Mouse (Mus musculus) mesoderm, embryonic 11.5 days (tissue): ENCODE data around the gene Prr12.

ENCODE experiments used
- DNase-seq: peaks from one replicate; pipeline ENCODE4 v3.0.0-alpha.2; 2012; ENCODE audit warnings: low read depth, low spot score

The Prr12 gene

DNA sequence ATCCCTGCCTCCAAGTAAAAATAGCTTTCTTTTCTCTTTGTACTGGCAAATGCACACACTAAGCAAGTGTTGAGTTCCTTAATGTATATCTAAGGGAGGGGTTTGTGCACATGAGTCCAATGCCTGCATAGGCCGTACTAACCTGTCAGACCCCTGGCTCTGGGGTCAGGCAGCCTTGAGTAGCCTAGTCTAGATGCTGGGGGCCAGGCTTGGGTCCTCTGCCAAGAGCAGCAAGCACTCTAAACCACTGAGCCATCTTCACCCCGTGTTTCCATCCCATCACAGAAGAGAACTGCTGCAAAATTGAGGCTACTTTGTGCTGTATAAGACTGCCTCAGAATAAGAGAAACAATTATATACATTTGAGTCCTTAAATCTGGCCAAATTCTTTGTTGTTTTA, 25.1 kb upstream of the Prr12 start:
- DNase-seq, result no peak

DNA sequence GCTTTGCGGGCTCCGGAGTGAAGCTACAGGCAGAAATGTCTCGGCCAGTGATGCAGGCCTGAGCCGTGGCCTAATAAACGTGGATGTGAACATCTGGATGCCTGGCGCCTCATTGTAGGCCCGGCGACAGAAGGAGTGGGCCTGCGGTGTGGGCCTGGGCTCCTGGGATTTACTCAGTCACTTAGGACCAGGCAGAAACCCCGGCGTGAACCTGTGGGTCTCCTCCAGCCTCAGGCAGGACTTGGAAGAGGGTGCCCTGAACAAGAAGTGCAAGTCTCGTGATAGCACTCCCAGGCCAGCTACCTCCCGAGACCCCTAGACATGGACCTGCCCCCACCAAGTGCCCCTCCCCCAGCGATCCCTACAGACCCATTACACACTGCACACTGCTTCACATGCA, 24.6 kb upstream of the Prr12 start:
- DNase-seq, result no peak

DNA sequence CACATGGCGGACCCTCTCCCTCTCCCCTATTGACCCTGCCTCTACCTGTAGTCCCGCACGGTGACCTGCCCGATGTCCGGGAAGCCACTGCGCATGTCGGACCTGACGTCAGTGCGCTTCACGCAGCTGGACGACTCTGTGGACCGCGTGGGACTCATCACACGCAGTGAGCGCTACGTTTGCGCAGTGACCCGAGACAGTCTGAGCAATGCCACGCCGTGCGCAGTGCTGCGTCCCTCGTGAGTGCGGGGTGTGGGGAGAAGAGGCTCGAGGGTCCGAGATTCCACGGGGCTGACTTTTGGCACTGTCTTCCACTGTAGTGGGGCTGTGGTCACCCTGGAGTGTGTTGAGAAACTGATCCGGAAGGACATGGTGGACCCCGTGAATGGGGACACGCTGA, 23.8 kb upstream of the Prr12 start:
- no peak for DNase-seq

DNA sequence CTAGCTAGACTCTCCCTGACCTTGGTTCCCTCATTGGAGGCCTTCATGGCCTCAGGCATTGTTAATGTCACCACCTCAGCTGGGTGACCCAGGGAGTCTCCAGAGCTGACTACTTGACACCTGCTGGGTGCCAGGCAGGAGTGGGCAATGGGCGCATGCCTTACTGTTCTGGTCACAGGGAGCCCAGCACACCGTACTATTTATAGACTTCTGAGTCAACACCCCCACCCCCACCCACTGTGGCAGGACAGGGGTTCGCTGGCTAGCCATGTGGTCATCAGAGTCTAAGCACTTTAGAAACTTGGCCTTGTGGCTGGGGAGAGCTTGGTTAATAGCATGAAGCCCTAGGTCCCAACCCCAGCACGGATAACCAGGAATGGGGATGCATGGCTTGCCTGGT, 22.7 kb upstream of the Prr12 start:
- no peak for DNase-seq

DNA sequence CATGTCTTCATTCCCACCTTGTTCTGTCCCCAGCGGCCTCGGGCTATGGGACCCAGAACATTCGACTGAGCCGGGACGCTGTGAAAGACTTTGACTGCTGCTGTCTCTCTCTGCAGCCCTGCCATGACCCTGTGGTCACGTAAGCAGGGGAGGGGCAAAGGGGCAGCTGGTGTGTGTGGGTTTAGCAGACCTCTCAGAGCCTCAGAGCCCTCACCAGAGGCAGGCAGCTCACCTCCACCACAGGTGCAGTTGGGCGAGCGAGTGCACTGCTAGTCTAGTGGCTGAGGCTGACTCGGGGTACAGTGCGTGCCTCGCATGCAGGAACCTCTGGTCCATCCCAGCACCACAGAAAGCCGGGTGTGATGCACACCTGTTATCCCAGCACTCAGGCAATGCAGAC, 21.3 kb upstream of the Prr12 start:
- no peak for DNase-seq

DNA sequence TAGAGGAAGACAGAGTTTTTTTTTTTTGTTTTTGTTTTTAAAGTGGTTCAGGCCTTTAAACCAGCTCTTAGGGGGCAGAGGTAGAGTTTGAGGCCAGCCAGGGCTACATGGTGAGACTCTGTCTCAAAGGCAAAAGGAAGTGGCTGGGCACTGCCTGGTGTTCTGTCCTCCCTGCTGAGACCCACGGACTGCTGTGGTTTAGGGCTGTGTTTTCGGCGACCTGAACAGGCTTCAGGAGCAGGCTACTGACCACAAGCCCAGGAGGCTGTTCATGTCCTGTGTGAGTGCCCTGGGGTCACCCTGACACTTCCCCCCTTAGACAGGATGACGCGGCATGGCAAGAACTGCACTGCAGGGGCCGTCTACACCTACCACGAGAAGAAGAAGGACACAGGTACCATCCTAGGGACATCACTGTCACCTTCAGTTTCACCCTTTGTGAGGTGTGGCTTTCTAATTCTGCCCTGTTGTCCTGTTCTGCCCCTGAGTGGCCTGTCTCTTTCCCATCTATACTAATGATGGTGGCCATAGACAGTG, 20.6 kb upstream of the Prr12 start:
- DNase-seq, result no peak

DNA sequence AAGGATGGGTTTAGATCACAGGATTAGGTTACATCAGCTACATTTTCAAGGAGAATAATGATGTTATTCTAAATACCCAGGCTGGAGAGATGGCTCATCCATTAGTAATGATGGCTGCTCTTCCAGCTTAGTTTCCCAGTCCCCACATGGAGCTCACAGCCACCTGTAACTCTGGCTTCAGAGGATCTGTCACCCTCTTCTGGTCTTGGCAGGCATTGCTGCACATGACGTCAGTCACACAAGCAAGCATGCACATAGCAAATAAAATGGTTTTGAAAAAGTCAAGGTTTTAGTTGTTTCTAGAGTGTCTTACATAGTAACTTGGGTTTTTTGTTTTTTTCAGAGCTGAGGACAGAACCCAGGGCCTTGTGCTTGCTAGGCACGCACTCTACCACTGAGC, 19.5 kb upstream of the Prr12 start:
- DNase-seq, result no peak

DNA sequence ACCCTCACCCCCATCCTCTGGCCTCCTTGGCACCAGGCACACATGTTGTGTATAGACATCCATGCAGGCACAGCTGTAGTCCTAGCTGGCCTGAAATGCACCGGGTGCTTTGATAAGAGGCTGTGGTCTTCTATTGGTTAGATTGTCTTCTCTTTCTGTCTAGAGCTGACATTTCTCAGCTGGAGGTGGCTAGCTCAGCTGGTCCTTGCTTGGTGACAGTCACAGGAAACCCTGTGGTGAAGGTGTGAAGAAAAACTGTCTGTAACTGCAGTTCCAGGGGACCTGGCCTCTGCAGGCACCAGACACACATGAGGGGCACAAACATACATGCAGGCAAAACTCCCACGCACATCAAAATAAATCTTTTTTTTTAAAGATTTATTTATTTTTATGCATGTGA, 17.0 kb upstream of the Prr12 start:
- no peak for DNase-seq

DNA sequence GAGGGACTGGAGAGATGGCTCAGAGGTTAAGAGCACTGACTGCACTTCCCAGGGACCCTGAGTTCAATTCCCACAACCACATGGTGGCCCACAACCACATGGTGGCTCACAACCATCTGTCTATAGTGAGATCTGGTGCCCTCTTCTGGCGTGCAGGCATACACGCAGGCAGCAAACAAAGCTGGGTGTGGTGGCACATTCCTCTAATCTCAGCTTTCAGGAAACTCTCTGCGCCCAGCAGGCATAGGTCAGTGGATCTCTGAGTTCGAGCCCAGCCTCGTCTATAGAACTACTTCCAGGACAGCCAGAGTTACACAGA, 15.3 kb upstream of the Prr12 start:
- peak; percentile 73 for DNase-seq

DNA sequence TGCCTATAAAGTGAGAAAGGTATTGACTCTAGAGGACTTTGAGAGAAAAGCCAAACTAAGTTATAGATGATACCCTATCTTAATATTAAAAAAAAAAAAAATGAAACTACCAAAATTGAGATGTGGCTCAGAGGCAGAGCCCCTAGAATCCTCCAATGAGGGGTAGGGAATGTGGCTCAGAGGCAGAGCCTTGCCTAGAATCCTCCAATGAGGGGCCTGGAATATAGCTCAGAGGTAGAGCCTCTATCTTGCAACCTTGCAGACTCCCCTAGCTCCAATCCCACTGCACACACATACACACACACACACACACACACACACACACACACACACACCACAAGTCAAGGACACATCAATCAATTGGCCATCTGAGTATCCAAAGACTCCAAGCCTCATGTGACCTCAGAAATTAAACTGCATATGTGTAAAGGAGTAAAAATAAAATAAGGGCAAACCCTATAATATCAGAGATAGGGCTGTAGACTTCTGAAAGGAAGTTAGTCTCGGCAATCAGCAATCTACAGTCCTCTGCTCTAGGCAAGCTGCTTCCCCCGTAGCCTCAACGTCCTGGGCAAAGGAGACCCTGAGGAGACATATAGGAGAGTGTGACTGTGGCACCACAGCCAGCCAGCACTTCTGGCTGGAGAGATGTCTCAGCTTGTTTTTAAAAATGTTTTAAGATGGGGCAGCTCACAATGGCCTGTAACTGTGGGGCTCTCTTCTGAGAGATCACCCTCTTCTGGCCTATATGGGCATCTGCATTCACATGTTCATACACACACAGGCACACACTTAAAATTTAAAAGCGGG, 14.7 kb upstream of the Prr12 start:
- no peak for DNase-seq

DNA sequence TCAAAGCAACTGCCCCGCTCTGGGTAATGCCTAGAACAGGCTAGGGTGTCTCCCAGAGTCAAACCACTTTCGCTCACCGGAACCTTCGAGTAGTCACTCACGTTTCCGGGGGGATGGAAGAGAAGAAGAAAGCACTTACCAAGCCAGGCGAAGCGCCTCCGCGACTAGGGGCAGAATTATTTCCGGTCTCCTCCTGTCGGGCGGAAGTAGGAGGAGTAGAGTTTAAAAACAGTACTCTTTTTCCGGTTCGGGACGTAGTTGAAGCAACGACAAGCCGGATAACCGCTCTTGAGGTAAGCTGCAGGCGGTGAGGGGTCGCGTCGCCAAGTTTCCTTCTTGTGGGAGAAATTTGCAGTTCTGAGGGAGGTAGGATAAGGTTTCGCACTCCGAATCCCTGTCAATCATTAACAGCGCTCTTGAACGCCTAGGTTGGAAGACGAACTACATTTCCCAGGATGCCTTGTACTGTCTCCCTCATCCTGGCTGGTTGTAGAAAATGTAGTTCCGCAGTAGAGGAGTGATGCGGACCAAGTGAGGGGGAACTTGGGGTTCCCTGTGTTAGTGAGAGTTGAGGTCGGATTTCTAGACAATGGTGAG, 9.7 kb upstream of the Prr12 start, which contains the start of the genes Nosip and Prrg2:
TSS of gene Nosip (plus strand) at position 191 of the 597 bp plus-strand sequence.
TSS of gene Prrg2 (minus strand) at position 439 of the 597 bp plus-strand sequence.
- DNase-seq, result peak; percentile 97

DNA sequence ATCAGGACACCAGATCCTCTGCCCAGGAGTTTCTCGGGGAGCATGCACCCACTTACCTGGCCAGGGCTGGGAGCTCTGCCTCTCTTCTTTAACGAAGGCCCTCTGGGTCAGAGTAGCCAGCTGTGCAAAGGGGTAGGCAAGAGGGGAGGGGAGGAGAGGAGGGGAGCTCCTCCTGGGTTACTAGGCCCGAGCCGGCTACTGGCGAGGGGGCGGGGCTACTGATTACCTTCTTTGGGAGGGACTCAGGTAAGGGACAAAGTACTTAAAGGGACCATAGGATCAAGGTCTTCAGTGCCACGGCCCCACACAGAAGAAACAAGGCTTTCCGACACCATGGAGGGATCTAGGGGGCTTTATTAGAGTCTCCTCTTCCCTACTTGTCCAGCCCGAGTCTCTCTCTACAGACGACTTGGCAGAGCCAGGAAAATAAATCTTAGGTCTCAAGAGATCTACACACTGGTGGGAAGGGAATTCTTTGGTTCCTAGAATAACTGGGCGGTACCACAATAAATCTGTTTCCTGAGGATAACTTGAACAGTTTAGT, 8.9 kb upstream of the Prr12 start:
- no peak for DNase-seq

DNA sequence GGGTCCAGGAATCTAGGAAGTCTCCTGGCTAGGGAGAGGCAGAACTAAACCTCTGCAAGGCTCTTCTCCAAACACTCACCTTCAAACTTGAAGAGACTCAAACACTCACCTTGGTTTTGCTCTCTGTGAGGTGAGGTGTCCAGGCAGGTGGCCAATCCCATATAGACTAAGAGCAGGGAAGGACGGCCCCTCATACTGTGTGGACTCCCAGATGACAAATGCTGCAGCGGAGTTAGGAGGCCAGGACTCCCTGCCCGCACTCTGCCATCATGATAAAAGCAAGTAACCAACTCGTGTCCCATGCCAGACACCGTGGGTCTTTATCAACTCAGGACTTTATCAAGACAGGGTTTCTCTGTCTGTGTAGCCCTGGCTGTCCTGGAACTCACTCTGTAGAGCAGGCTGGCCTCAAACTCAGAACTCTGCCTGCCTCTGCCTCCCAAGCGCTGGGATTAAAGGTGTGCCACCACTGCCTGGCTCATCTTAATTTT, 8.0 kb upstream of the Prr12 start:
- no peak for DNase-seq

DNA sequence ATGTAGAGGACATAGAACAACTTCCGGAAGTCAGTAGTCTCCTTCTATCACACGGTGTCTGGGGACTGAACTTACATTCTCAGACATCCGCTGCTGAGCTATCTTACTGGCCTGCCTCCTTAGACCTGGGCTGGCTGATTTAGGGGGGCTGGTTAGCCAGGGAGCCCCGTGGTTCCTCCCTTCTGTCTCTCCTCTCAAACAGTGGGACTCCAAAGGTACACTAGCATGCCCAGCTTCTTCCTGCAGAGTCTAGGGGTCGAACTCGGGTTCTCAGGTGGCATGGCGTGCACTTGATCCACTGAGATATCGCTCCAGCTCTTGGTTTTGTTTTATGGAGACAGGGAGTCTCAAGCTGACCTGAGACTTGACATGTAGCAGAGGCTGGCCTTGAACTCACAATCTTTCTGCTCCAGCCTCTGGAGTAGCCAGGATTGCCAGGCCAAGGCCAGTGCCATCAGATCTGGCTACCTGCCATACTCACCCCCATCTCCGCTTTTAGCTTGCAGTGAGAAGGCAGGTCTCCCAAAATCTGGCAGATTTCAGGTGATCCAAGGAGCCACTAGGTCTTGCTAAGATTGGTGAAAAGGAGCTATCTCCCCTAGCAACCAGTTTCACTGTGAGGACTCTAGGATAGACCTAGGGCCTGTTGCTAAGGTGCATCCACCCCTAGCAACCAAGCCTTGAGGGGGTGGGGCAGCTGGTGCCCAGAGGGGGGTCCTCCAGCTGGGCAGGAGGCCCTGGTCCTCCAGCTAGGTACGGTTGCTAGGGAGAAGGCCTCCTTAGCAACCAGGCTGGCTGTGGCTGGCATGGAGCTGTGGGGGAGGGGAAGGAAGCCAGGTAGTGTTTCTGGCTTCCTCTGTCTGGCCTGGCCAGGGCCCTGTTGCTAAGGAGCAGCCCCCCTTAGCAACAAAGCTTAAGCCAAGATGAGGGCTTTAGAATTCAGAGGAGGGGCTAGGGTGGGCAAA, 6.2 kb upstream of the Prr12 start:
- no peak for DNase-seq

DNA sequence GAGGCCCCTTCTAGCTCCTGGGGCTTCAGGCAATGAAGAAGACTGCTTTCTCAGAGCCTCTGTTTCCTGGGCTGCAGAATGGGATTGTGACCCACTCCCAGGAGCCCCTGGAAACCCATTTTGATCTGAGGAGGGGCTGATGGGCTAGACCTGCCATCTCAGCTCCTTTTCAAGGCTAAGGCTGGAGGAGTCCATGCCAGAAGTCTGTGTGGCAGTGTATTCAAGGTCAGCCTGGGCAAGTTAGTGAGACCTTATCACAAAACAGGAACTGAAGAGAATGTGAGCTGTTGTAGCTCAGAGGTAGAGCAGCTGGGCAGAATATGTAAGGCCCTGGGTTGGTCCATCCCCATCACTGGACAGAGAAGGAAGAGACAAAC, 4.3 kb upstream of the Prr12 start:
- DNase-seq, result no peak

DNA sequence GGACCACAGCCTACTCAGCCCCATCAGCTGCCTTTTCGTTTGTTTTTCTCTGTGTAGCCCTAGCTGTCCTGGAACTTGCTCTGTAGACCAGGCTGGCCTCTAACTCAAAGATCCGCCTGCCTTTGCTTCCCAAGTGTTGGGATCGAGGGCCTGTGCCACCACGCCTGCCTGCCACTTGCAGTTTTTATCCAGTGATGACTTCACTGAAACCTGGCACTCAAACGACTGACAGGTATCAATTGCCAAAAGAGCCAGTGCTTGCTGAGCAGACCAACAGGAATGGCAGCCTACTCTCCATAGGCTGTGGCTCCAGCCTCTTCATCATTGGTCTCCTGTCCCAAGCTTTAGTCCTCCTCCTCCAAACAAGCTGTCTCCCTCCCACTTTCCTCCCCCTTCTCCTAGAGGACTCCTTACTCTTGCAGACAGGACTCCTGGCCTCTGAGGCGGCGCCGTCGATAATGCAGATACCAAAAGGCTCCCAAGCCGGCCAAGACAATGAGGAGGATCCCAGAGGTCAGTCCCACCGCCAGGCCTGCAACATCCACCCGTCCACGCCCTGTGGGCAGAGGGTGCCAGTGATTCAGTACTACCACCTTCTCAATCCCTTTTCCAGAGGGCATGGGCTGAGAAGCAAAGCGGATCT, 3.8 kb upstream of the Prr12 start:
- DNase-seq, result no peak

DNA sequence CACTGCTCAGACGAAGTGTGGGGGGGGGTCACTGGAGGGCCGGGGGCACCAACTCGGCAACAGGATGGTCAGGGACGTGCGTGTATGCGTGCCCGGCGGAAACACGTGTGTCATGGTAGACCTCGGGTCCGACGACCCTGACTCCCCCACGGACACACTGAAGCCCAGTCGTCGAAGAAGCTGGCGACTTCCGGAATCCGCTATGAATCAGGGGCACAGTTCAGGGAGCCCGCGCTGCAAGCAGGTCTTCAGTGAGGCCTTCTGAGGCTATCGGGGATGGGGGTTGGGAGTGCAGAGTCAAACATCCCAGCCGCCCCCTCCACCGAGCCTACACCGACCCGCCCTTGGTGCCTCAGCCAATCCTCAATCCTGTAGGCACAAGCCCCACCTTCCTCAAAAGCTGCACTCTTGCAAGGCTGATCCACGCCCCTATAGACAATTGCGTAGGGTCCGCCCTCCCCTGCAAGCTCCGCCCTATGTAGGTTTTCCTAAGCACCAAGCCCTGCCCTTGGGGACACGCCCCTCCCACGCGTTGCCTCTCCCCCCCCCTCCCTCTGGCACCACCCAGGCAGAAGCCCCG, 1.3 kb upstream of the Prr12 start:
- DNase-seq, result peak; percentile 97

DNA sequence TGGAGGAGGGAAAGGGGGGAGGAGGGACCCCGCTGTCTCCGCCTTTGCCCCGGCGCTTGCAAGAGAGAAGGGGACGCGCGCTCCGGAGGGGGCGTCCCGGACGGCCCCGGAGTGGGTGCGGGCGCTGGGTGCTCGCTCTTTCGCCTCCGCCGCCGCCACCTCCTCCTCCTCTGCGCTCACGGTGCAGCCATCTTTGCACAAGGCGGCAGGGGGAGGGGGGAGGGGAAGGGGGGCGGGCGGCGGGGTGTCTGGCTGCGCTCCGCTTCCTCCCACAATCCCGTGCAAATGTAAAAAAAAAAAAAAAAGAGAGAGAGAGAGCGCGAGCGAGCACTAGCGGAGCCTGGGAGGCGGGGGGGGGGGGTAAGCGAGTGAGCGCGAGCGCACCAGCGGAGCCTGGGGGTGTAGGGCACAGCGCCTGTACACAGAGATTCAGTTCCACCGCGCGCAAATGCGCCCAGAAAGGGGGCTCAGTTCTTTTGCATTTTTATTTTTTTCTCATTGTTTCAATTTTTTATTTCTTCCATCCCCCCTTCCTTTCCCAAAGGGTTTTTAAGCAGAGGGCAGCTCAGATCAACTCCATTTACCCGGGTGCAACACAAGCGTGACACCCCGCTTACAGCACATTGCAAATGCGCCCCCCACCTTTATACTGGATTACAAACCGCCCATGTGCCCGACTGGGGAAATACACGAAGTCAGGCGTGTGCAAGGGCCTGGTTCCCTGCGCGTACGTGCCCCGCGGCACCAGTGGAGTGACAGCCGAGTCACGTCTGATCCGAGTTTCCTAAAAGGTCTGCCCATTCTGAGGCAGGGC, 643 bp upstream of the Prr12 start:
- DNase-seq, result peak; percentile 81

DNA sequence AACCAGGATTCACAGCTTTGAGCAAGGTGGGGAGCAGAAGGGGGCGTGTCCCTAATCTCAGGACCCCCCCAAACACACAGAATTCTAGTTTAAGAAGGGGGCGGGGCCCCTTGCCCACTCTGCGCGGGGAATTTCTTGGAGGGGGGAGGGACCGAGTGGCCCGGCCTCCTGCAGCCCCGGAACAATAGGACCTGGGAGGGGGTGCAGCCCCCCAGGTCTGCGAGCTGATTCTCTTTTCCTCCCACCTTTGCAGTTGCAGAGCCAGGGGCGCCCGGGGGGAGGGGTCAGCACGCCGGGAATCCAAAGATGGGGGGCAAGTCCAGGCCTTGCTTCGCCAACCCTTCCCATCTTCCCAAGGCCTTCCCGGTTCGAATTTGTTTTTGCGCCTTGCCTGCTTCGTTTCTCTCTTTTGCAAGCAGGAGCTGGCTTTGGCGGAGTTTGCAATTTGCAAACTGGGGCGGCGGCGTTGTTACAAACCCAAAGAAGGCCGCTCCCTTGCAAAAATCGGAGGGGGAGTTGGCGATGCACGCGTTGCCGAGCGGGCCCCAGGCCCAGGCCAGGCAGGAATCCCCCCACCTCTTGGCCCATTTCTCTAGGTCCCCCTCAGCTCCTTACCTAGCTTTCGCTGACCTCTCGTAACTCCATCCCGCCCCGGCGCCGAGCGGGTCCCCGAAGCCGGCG, 360 bp downstream of the Prr12 start:
- peak; percentile 14 for DNase-seq
